Mouse (Mus musculus) hindlimb bud, embryonic 11.5 days (tissue): ENCODE results near the gene Arl8a.

Experiments used
- DNase-seq: peaks from one replicate; pipeline ENCODE4 v3.0.0-alpha.2; 2012; ENCODE audit warnings: low read depth, low spot score; ENCODE audit errors: extremely low spot score

Gene Arl8a

DNA sequence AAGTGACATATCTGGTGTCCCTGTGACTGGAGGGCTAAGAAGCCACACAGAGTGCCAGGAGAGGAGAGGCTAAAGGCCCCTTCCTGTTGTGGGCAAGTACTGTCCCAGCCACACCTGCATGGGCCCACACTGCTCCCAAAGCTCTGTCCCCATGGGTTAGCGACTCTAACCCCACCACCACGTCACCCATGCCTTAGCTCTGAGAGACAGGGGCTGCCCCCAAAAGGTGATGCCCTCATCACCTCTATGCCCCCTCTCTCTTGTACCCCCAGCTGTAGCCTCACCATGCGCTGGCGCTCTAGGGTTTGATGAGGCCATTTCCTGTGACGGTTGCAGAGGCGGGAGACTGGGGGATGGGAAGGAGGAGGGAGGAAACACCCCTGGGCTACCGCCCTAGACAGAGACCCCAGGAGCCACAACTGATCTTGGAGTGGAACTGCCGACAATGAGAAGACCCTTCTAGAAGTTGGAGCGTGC lies 13.7 kb upstream of the Arl8a start:
- no peak for DNase-seq

- DNase-seq, result no peak
Observed at GRCm38 (mm10) chr1:135133678-135134435, 12.8 kb upstream of the Arl8a start.

- DNase-seq, result no peak
Observed at GRCm38 (mm10) chr1:135135111-135135787, 11.4 kb upstream of the Arl8a start.

- DNase-seq, result peak; percentile 78
Observed at GRCm38 (mm10) chr1:135136500-135136899, 10.1 kb upstream of the Arl8a start.

- DNase-seq, result no peak
Observed at GRCm38 (mm10) chr1:135139906-135140305, 6.7 kb upstream of the Arl8a start.

DNA sequence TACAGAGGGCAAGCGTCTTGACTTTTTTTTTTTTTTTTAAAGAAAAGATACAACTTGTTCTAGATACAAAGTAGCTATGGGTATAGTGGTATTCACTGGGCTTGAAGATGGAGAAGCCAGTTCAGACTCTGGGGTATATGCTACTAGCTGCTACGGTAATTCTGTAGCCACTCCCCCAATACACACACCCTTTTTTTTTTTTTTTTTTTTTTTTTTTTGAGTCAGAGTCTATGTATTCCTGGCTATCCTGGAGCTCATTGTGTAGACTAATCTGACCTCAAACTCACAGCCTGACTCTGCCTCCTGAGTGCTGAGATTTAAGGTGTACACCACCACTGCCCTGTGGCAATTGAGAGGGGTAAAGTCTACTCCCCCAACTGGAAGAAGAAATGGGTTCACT lies 4.2 kb upstream of the Arl8a start:
- DNase-seq, result no peak

GRCm38 (mm10) chr1:135143940-135144339 lies 2.7 kb upstream of the Arl8a start:
- DNase-seq, result no peak

DNA sequence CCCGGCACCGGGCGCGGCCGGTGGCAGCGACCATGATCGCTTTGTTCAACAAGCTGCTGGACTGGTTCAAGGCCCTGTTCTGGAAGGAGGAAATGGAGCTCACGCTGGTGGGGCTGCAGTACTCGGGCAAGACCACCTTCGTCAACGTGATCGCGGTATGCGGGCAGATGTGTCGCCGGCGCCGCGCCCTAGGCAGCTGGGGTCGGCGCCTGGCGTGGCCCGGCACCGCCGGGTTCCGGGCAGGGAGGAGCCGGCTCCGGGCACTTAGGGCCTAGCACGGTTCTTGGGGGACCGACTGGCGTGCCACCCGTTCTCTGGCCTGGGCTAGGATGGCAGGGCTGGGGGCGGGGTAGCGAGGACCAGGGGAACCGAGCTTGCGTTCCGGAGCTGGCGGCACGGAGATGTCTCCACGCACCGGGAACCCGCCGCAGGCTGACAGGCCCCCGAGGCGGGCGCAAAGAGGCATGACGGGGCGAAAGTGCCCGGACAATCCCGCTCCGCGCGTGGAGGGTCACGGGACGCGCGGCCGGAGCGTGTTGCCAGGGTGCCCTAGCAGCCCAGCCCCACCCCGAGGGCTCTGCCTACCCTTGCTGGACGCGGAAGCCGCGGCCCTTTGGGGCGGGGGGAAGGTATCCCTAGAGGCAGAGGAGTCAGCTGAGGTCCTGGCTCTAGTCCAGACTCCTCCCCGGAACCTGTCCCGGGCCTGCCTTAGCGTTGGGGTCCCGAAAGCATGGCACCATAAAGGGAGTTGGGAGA lies 500 bp downstream of the Arl8a start:
- no peak for DNase-seq

DNA sequence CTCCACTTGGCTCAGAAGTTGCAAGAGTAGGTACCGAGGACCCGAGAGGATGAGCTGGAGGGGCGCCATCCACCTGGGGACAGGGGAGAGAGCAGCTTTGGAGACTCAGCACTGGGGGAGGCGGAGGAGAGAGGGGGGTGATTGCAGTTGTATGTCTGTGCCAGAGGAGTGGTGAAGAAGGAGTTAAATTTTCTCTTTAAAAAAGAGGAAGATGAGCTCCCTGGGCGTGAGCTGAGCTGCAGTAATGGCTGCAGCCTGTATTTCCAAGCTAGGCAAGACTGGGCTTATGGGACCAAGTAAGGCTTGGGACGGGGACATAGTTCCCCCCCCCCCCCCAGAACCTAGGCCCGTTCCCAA lies 1.1 kb downstream of the Arl8a start:
- DNase-seq, result no peak

GRCm38 (mm10) chr1:135148476-135148875 lies 1.9 kb downstream of the Arl8a start:
- no peak for DNase-seq

GRCm38 (mm10) chr1:135148996-135149395 lies 2.4 kb downstream of the Arl8a start:
- DNase-seq, result no peak

DNA sequence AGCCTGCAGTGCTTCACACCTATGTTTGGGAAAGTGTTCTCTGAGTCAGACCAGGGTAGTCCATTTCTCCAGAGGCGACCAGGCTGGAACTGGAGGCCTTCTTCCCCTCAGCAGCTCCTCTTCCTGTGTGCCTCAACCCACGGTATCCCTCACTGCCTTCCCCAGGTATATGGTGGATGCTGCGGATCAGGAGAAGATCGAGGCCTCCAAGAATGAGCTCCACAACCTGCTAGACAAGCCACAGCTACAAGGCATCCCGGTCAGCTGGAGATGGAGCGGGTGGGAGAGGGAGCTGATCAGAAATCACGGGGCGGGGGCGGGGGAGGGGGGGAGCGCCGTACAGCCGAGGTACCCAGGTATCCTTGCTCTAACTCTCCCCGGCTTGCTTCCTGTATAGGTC lies 7.4 kb downstream of the Arl8a start:
- no peak for DNase-seq

- peak; percentile 73 for DNase-seq
Observed at GRCm38 (mm10) chr1:135154411-135154959, 7.9 kb downstream of the Arl8a start.

- DNase-seq, result no peak
Observed at GRCm38 (mm10) chr1:135156300-135156699, 9.7 kb downstream of the Arl8a start.

DNA sequence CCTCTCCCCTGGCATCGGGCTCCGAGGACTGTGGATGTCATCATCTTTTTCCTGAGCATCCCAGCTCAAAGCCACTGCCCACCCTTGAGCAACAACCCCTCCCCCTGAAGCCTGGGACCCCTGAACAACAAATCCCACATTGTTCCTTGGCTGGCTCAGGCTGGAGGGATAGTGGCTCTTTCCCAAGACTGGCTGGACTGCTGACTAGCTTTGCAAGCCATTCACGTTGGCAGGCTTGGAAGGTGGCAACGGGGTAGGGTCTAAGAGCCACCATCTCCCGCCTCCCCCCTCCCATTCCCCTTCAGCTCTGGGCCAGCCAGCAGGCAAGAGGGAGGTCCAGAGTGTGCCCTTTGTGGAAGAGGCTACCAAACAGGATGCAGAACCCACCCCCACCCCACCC lies 12.0 kb downstream of the Arl8a start:
- no peak for DNase-seq

DNA sequence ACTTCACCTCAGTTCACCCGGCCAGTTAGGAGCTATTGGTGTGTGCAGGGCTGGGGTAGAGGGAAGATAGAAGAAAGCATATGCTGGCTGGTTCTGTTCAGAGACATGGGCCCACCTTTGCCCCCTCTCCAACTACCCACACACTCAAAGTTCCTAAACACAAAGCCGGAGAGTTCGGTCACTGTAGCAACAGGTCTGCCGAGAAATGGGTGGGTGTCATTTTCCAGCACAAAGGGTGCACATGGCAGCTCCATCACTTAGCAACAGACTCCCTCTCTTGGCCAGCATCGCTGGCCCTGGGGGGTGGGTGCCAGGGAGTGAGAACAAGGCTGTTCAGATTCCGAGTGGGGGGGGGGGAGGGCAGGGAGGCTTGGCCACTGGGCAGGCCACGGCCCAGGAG lies 12.4 kb downstream of the Arl8a start:
- DNase-seq, result no peak

- no peak for DNase-seq
Observed at GRCm38 (mm10) chr1:135159556-135160123, 13.0 kb downstream of the Arl8a start.

DNA sequence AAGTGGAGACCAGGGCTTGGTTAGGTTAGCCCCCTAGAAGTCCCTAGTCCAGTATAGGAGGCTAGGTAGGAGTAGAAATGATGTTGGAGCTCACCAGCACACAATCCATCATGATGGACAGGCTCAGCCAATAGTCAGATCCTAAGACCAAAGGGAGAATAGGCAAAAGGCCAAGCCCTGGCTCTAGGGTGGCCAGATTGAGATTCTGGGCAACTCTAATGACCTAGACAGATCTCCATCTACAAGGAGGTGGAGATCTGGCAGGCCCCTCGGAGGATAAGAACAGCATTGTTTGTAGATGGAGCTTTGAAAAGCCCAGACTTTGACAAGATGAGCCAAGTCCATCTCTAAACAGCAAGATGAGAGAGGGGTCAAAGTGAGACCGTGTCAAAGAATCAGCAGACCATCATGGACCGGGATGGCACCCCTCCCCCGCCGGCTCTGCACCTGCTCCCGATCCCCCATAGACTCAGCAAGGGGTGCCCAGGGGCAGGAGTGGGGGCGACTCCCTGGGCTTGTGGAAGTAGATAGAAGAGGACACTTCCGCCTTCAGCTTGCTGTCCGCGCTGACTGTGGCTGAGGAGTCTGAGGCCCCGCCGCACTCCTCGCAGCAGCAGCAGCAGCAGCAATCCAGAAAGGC lies 13.9 kb downstream of the Arl8a start:
- DNase-seq, result no peak

GRCm38 (mm10) chr1:135162720-135163119 lies 16.1 kb downstream of the Arl8a start:
- DNase-seq, result no peak

DNA sequence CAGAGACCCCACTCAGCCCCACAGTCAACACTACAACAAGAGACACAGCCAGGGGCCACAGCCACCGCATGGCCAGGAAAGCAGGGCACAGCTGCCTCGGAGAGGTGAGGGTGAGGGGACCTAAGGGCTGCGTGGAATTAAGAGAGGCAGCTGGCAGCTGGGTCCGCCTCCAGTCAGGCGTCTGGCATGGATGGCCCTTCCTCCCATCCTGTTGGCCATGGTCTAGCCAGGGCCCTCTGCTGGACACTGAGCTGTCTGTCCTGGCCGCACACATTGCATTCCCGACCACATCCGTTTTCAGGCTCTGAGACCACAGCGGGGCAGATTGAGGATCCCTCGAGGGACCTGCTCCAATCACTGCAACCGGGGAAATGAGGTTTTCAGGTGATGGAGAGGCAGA lies 20.8 kb downstream of the Arl8a start, which contains the start of gene Gpr37l1:
Gpr37l1 (minus strand) TSS at position 247 of the 400 bp plus-strand sequence.
- no peak for DNase-seq
